Mouse (Mus musculus) common myeloid progenitor, adult 5-6 weeks (primary cell): ENCODE data around the gene Cgnl1. TPM values are rescaled to one million over a fixed set of nuclear protein-coding genes. Genes with fewer than 3 reads are reported as not detected.

Experiments
- ATAC-seq: replicated peaks from 2 replicates; pipeline ENCODE4 v1.8.0; 2016; ENCODE audit warnings: low read depth, mild to moderate bottlenecking, moderate TSS enrichment, inconsistent platforms; ENCODE audit not compliant: poor library complexity, severe bottlenecking
- total RNA-seq: library from RNA; stranded (forward); fragments of 200-1000, 187-1606 nt; gene quantifications from 2 replicates; pipeline ENCODE4 v1.2.3, GENCODE M21; 2017

Cgnl1 gene
- total RNA-seq, 1 experiment from 2014 or later = 0.09 TPM

- ATAC-seq = no peak
Observed at GRCm38 (mm10) chr9:71679103-71679815, 92.1 kb downstream of the Cgnl1 start.

- no peak for ATAC-seq
Observed at GRCm38 (mm10) chr9:71676988-71677688, 94.3 kb downstream of the Cgnl1 start.

- no peak for ATAC-seq
Observed at GRCm38 (mm10) chr9:71675799-71676414, 95.5 kb downstream of the Cgnl1 start.

GRCm38 (mm10) chr9:71675216-71675615 lies 96.2 kb downstream of the Cgnl1 start:
- no peak for ATAC-seq

GRCm38 (mm10) chr9:71674476-71674875 lies 96.9 kb downstream of the Cgnl1 start:
- ATAC-seq = no peak

- ATAC-seq = no peak
Observed at GRCm38 (mm10) chr9:71672495-71672894, 98.9 kb downstream of the Cgnl1 start.

GRCm38 (mm10) chr9:71670677-71671076 lies 100.7 kb downstream of the Cgnl1 start:
- ATAC-seq = no peak

- no peak for ATAC-seq
Observed at GRCm38 (mm10) chr9:71667616-71668015, 103.8 kb downstream of the Cgnl1 start.

GRCm38 (mm10) chr9:71666432-71666831 lies 105.0 kb downstream of the Cgnl1 start:
- no peak for ATAC-seq

- no peak for ATAC-seq
Observed at GRCm38 (mm10) chr9:71665493-71665892, 105.9 kb downstream of the Cgnl1 start.

- ATAC-seq = no peak
Observed at GRCm38 (mm10) chr9:71664855-71665254, 106.5 kb downstream of the Cgnl1 start.

- ATAC-seq = no peak
Observed at GRCm38 (mm10) chr9:71663421-71664217, 107.8 kb downstream of the Cgnl1 start.

GRCm38 (mm10) chr9:71660540-71660939 lies 110.9 kb downstream of the Cgnl1 start:
- 0 out of 2 replicates have a peak, but pooled peaks have one; percentile 22 for ATAC-seq

- no peak for ATAC-seq
Observed at GRCm38 (mm10) chr9:71659681-71660080, 111.7 kb downstream of the Cgnl1 start.

- no peak for ATAC-seq
Observed at GRCm38 (mm10) chr9:71657199-71657598, 114.2 kb downstream of the Cgnl1 start.

GRCm38 (mm10) chr9:71654861-71655260 lies 116.5 kb downstream of the Cgnl1 start:
- ATAC-seq = no peak

- ATAC-seq = peak; percentile 84
Observed at GRCm38 (mm10) chr9:71646115-71646514, 125.3 kb downstream of the Cgnl1 start.

GRCm38 (mm10) chr9:71643611-71644010 lies 127.8 kb downstream of the Cgnl1 start:
- no peak for ATAC-seq

- ATAC-seq = no peak
Observed at GRCm38 (mm10) chr9:71642270-71642669, 129.1 kb downstream of the Cgnl1 start.

- no peak for ATAC-seq
Observed at GRCm38 (mm10) chr9:71640361-71640927, 131.0 kb downstream of the Cgnl1 start.
